11 mouse cellular contexts compared by ENCODE assay signal in genomic region chr6:38840380-38840779, GRCm38 (mm10). TPM values are rescaled to one million over a fixed set of nuclear protein-coding genes. Genes with fewer than 3 reads are reported as not detected.
DNase-seq lines count a peak whose midpoint lies in the region; ATAC-seq and TF ChIP-seq lines count a peak whose summit lies in the region.
"Had no signal": no experiment of that assay in that cellular context is flagged by ENCODE, and none has a peak within 500 bp of the region (broad histone marks: within the 10 kb centered on the region; RNA-seq: fewer than 3 reads in every experiment).

No protein-coding gene starts in this region.

- no peaks in the 10 kb centered on the region for H3K9me3 ChIP-seq in hindbrain, embryonic 16.5 days (ENCODE audit: control insufficient read depth, low read length)

- no peak overlapping the region for H3K4me2 ChIP-seq in hindbrain, embryonic 16.5 days (ENCODE audit: low read length)
- H3K4me2 ChIP-seq: liver, embryonic 11.5 days had no signal

- peak; percentile 41 for DNase-seq in adrenal gland, postnatal 10 days
- no peak for DNase-seq in adrenal gland, postnatal 4 days (ENCODE audit: low spot score in 2 of 2)
- peak; percentile 60 for DNase-seq in layer of hippocampus, adult 11-12 months (ENCODE audit: low spot score)
- DNase-seq in layer of hippocampus, adult 9-10 months (ENCODE audit: low spot score) = no peak
- peak; percentile 54 for DNase-seq in brain, embryonic 14.5 days (ENCODE audit: low read depth)
- DNase-seq in kidney, adult 18-20 months = no peak
- DNase-seq: kidney, postnatal 14 days had no signal

- peak; percentile 61; the same call in 1 of the 2 replicates for ATAC-seq in hindbrain, embryonic 16.5 days
- no peak for ATAC-seq in erythroblast, adult 5-6 weeks (replicated peaks; ENCODE audit: low FRiP score, poor library complexity, severe bottlenecking)

- no peak overlapping the region for H3K9ac ChIP-seq in hindbrain, embryonic 16.5 days (ENCODE audit: low read depth, low read length)

- no peaks in the 10 kb centered on the region for H3K36me3 ChIP-seq in hindbrain, embryonic 16.5 days (ENCODE audit: control insufficient read depth, insufficient read depth, low read length)

- no peak overlapping the region for H3K4me3 ChIP-seq in hindbrain, embryonic 16.5 days (ENCODE audit: low read length)
- H3K4me3 ChIP-seq: erythroblast, embryonic 14.5 days had no signal

- WGBS in hindbrain, embryonic 16.5 days = 44% methylated on average over 2 of the region's 2 CpGs

- H3K27me3 ChIP-seq in hindbrain, embryonic 16.5 days (replicated peaks; ENCODE audit: control insufficient read depth, insufficient read depth, low read length) = no peaks in the 10 kb centered on the region

- TF ChIP-seq CTCF in brain, embryonic 14.5 days (IDR thresholded peaks at IDR 0.05; ENCODE audit: borderline replicate concordance, extremely low read depth, insufficient read depth, insufficient read length) = no peak

- no peak for TF ChIP-seq POLR2A in brain, embryonic 14.5 days (IDR thresholded peaks at IDR 0.05; ENCODE audit: borderline replicate concordance, extremely low read depth, insufficient read depth, insufficient read length, poor library complexity, severe bottlenecking)

- H3K27ac ChIP-seq in hindbrain, embryonic 16.5 days (ENCODE audit: low read depth, low read length) = peak overlapping the region; percentile 25; the same call in 1 of the 2 replicates

- H3K4me1 ChIP-seq in hindbrain, embryonic 16.5 days (ENCODE audit: control insufficient read depth, insufficient read depth, low read depth, low read length) = peaks cover 17% of the 10 kb centered on the region

RNA-seq across cellular contexts. Expression of gene Tbxas1, which starts 34.8 kb away (rescaled TPM):
- 1 to 10 TPM; 3.1 to 3.7 TPM for total RNA-seq in adrenal gland, postnatal 10 days (2021)
- total RNA-seq in adrenal gland, postnatal 4 days (2021) = 1 to 10 TPM; 4.4 to 4.6 TPM
- polyA plus RNA-seq in brain, embryonic 14.5 days (2012; rRNA removed) = 0.93 and 0.97 TPM in 2 replicates
- 2.0 and 2.9 TPM in 2 replicates for polyA plus RNA-seq in hindbrain, embryonic 16.5 days (2015; fragmentation: Nextera tagmentation; extraction: Ambion mirVana)
- 55.9 and 63.7 TPM in 2 replicates for total RNA-seq in erythroblast, adult 5-6 weeks (2015; ENCODE audit: low replicate concordance)
- 83.5 and 85.7 TPM in 2 replicates for total RNA-seq in erythroblast, adult 5-6 weeks (2017; ENCODE audit: low replicate concordance)

RNA-seq across cellular contexts. Expression of gene Hipk2, which starts 35.6 kb away (rescaled TPM):
- total RNA-seq in adrenal gland, postnatal 10 days (2021) = 10 to 100 TPM; 72.8 to 88.4 TPM
- 100 to 1,000 TPM in 1 of 2 experiments, 10 to 100 TPM in 1; 97.4 to 117 TPM for total RNA-seq in adrenal gland, postnatal 4 days (2021)
- polyA plus RNA-seq in brain, embryonic 14.5 days (2012; rRNA removed) = 25.9 and 48.7 TPM in 2 replicates
- polyA plus RNA-seq in hindbrain, embryonic 16.5 days (2015; fragmentation: Nextera tagmentation; extraction: Ambion mirVana) = 30.3 and 33.5 TPM in 2 replicates
- 127 and 168 TPM in 2 replicates for total RNA-seq in erythroblast, adult 5-6 weeks (2015; ENCODE audit: low replicate concordance)
- 72.9 and 90.6 TPM in 2 replicates for total RNA-seq in erythroblast, adult 5-6 weeks (2017; ENCODE audit: low replicate concordance)

Comparison
In these comparisons a context has a peak if more than half of its experiments do, and no peak if none do; other contexts are left out.
1. DNase-seq: peak in adrenal gland, postnatal 10 days (single experiment), layer of hippocampus, adult 11-12 months (single experiment) and brain, embryonic 14.5 days (single experiment); none in adrenal gland, postnatal 4 days (0 of 2), layer of hippocampus, adult 9-10 months (single experiment) and kidney, adult 18-20 months (single experiment).
2. RNA of gene Tbxas1, which starts 34.8 kb away (total RNA-seq): 55.9 to 85.7 TPM in erythroblast, adult 5-6 weeks; 4.4 to 4.6 TPM in adrenal gland, postnatal 4 days and 3.1 to 3.7 TPM in adrenal gland, postnatal 10 days; every median in the first group is over 10 times any median in the second.